Mouse (Mus musculus): ENCODE results near the gene Ubxn1. TPM values are rescaled to one million over a fixed set of nuclear protein-coding genes. Genes with fewer than 3 reads are reported as not detected.
A peak's percentile ranks its signal among the peaks of the same experiment; 100 is the strongest.
"Not testable (repeated sequence)": the region's sequence is repeated elsewhere in the genome, so short reads cannot be mapped to it uniquely, and the experiment has no call there.

Ubxn1 gene
- polyA plus RNA-seq, 1 experiment from 2014 or later = 186 TPM

- Histone ChIP-seq H3K27ac (ENCODE audit: low read depth, low read length) (peak within 1 kb of the TSS; percentile 87), H3K27me3 (ENCODE audit: control insufficient read depth, insufficient read depth, low read length) (no peaks in the 10 kb centered on the region), H3K36me3 (ENCODE audit: control insufficient read depth, insufficient read depth, low read length) (0 out of 2 replicates have a peak, but pooled peaks cover 2% of the 10 kb centered on the region), H3K9ac (ENCODE audit: low read length) (peak within 1 kb of the TSS; percentile 84), H3K4me3 (ENCODE audit: low read depth, low read length) (peak within 1 kb of the TSS; percentile 68), H3K4me1 (ENCODE audit: control insufficient read depth, insufficient read depth, low read length) (peaks cover 8% of the 10 kb centered on the region), H3K9me3 (ENCODE audit: control insufficient read depth, low read length) (no peaks in the 10 kb centered on the region), H3K4me2 (ENCODE audit: low read depth) (peak within 1 kb of the TSS; percentile 80)
- DNase-seq (ENCODE audit: low spot score) (peak; percentile 95), ATAC-seq (ENCODE audit: insufficient read depth, low FRiP score, low TSS enrichment) (peak; percentile 95)
- under 1% methylated on average over 58 of the region's 58 CpGs for WGBS
Observed at GRCm38 (mm10) chr19:8888511-8889385, 17.5 kb downstream of the Ubxn1 start, which contains the start of the genes 1810009A15Rik and Gm49416. TSS of gene 1810009A15Rik (plus strand) at chr19:8888853. TSS of gene Gm49416 (plus strand) at chr19:8888926.

GRCm38 (mm10) chr19:8892829-8893766 lies 21.8 kb downstream of the Ubxn1 start, which contains the start of gene Ints5:
TSS of gene Ints5 (plus strand) at chr19:8893005.
- DNase-seq (ENCODE audit: low spot score) (peak; percentile 89), ATAC-seq (ENCODE audit: insufficient read depth, low FRiP score, low TSS enrichment) (peak; percentile 63)
- H3K27me3 ChIP-seq (ENCODE audit: control insufficient read depth, insufficient read depth, low read length) = no peaks in the 10 kb centered on the region
- peaks cover 9% of the 10 kb centered on the region for H3K4me1 ChIP-seq (ENCODE audit: control insufficient read depth, insufficient read depth, low read length)
- peaks cover 8% of the 10 kb centered on the region for H3K36me3 ChIP-seq (ENCODE audit: control insufficient read depth, insufficient read depth, low read length)
- 3% methylated on average over 54 of the region's 54 CpGs for WGBS
- peak within 1 kb of the TSS; percentile 66 for H3K9ac ChIP-seq (ENCODE audit: low read length)
- peak within 1 kb of the TSS; percentile 36; the same call in 1 of the 2 replicates for H3K27ac ChIP-seq (ENCODE audit: low read depth, low read length)
- H3K9me3 ChIP-seq (ENCODE audit: control insufficient read depth, low read length) = no peaks in the 10 kb centered on the region
- H3K4me3 ChIP-seq (ENCODE audit: low read depth, low read length) = peak within 1 kb of the TSS; percentile 49
- H3K4me2 ChIP-seq (ENCODE audit: low read depth) = peak within 1 kb of the TSS; percentile 60

- 92% methylated on average over 9 of the region's 9 CpGs for whole genome bisulfite sequencing
- Histone ChIP-seq H3K4me1 (ENCODE audit: control insufficient read depth, insufficient read depth, low read length) (peaks cover 18% of the 10 kb centered on the region), H3K9me3 (ENCODE audit: control insufficient read depth, low read length) (no peaks in the 10 kb centered on the region), H3K9ac (ENCODE audit: low read length) (no peak overlapping the region), H3K27ac (ENCODE audit: low read depth, low read length) (no peak overlapping the region), H3K27me3 (ENCODE audit: control insufficient read depth, insufficient read depth, low read length) (no peaks in the 10 kb centered on the region), H3K4me3 (ENCODE audit: low read depth, low read length) (no peak overlapping the region), H3K4me2 (ENCODE audit: low read depth) (no peak overlapping the region), H3K36me3 (ENCODE audit: control insufficient read depth, insufficient read depth, low read length) (peaks cover 7% of the 10 kb centered on the region)
- ATAC-seq (ENCODE audit: insufficient read depth, low FRiP score, low TSS enrichment) = no peak
- no peak for DNase-seq (ENCODE audit: low spot score)
Observed at GRCm38 (mm10) chr19:8895397-8895960, 24.2 kb downstream of the Ubxn1 start.

GRCm38 (mm10) chr19:8896231-8896630 lies 24.9 kb downstream of the Ubxn1 start:
- H3K4me2 ChIP-seq (ENCODE audit: low read depth); H3K9ac ChIP-seq (ENCODE audit: low read length): not testable (repeated sequence)

GRCm38 (mm10) chr19:8897211-8897864 lies 26.0 kb downstream of the Ubxn1 start:
- H3K36me3 ChIP-seq (ENCODE audit: control insufficient read depth, insufficient read depth, low read length) = not testable (repeated sequence)
- peak; percentile 41 for ATAC-seq (ENCODE audit: insufficient read depth, low FRiP score, low TSS enrichment)

More at GRCm38 (mm10) chr19:8896231-8896630, 24.9 kb downstream of the Ubxn1 start:
- not testable (repeated sequence) for H3K9me3 ChIP-seq (ENCODE audit: control insufficient read depth, low read length); H3K4me3 ChIP-seq (ENCODE audit: low read depth, low read length); H3K27me3 ChIP-seq (ENCODE audit: control insufficient read depth, insufficient read depth, low read length); DNase-seq (ENCODE audit: low spot score); H3K36me3 ChIP-seq (ENCODE audit: control insufficient read depth, insufficient read depth, low read length); H3K27ac ChIP-seq (ENCODE audit: low read depth, low read length); ATAC-seq (ENCODE audit: insufficient read depth, low FRiP score, low TSS enrichment)
- peaks cover 18% of the 10 kb centered on the region for H3K4me1 ChIP-seq (ENCODE audit: control insufficient read depth, insufficient read depth, low read length)
- 90% methylated on average over 5 of the region's 5 CpGs for WGBS

GRCm38 (mm10) chr19:8897865-8898495 lies 26.7 kb downstream of the Ubxn1 start, which contains the start of gene Ganab:
TSS of gene Ganab (plus strand) at chr19:8898071.
- under 1% methylated on average over 53 of the region's 53 CpGs for WGBS
- H3K4me2 ChIP-seq (ENCODE audit: low read depth) = peak within 1 kb of the TSS; percentile 63
- peak within 1 kb of the TSS; percentile 94 for H3K9ac ChIP-seq (ENCODE audit: low read length)
- H3K27ac ChIP-seq (ENCODE audit: low read depth, low read length) = peak within 1 kb of the TSS; percentile 70
- no peaks in the 10 kb centered on the region for H3K27me3 ChIP-seq (ENCODE audit: control insufficient read depth, insufficient read depth, low read length)
- peak within 1 kb of the TSS; percentile 88 for H3K4me3 ChIP-seq (ENCODE audit: low read depth, low read length)
- H3K4me1 ChIP-seq (ENCODE audit: control insufficient read depth, insufficient read depth, low read length) = peaks cover 18% of the 10 kb centered on the region
- peaks cover 11% of the 10 kb centered on the region for H3K36me3 ChIP-seq (ENCODE audit: control insufficient read depth, insufficient read depth, low read length)
- H3K9me3 ChIP-seq (ENCODE audit: control insufficient read depth, low read length) = no peaks in the 10 kb centered on the region
- DNase-seq (ENCODE audit: low spot score) (peak; percentile 95), ATAC-seq (ENCODE audit: insufficient read depth, low FRiP score, low TSS enrichment) (peak; percentile 99)

More at GRCm38 (mm10) chr19:8897211-8897864, 26.0 kb downstream of the Ubxn1 start:
- not testable (repeated sequence) for H3K27me3 ChIP-seq (ENCODE audit: control insufficient read depth, insufficient read depth, low read length); H3K9me3 ChIP-seq (ENCODE audit: control insufficient read depth, low read length)
- peak overlapping the region; percentile 88 for H3K4me3 ChIP-seq (ENCODE audit: low read depth, low read length)
- H3K4me2 ChIP-seq (ENCODE audit: low read depth) = peak overlapping the region; percentile 48
- H3K4me1 ChIP-seq (ENCODE audit: control insufficient read depth, insufficient read depth, low read length) = peaks cover 18% of the 10 kb centered on the region
- peak overlapping the region; percentile 46 for H3K9ac ChIP-seq (ENCODE audit: low read length)
- peak overlapping the region; percentile 70 for H3K27ac ChIP-seq (ENCODE audit: low read depth, low read length)
- peak; percentile 55 for DNase-seq (ENCODE audit: low spot score)
- 29% methylated on average over 21 of the region's 21 CpGs for WGBS

- Histone ChIP-seq H3K4me1 (ENCODE audit: control insufficient read depth, insufficient read depth, low read length) (peaks cover 18% of the 10 kb centered on the region), H3K27me3 (ENCODE audit: control insufficient read depth, insufficient read depth, low read length) (no peaks in the 10 kb centered on the region), H3K4me3 (ENCODE audit: low read depth, low read length) (peak overlapping the region; percentile 88), H3K9me3 (ENCODE audit: control insufficient read depth, low read length) (no peaks in the 10 kb centered on the region), H3K27ac (ENCODE audit: low read depth, low read length) (peak overlapping the region; percentile 66; the same call in 1 of the 2 replicates), H3K36me3 (ENCODE audit: control insufficient read depth, insufficient read depth, low read length) (peaks cover 11% of the 10 kb centered on the region), H3K4me2 (ENCODE audit: low read depth) (peak overlapping the region; percentile 63), H3K9ac (ENCODE audit: low read length) (peak overlapping the region; percentile 94)
- ATAC-seq (ENCODE audit: insufficient read depth, low FRiP score, low TSS enrichment) (no peak), DNase-seq (ENCODE audit: low spot score) (no peak)
- WGBS = 15% methylated on average over 13 of the region's 13 CpGs
Observed at GRCm38 (mm10) chr19:8898576-8898975, 27.3 kb downstream of the Ubxn1 start.
